Mouse (Mus musculus) cerebellum, adult 2 months (tissue): ENCODE data around the gene Fndc8.

Experiments used
- CTCF ChIP-seq: fragments of 200-500 bp; IDR thresholded peaks from 2 replicates; pipeline ENCODE4 v1.5.1; 2011; ENCODE audit warnings: low read depth, mild to moderate bottlenecking, control low read depth, low read length, moderate library complexity, borderline replicate concordance; ENCODE audit not compliant: insufficient read depth
- POLR2A ChIP-seq: fragments of 200-500 bp; IDR thresholded peaks from 2 replicates; pipeline ENCODE4 v1.6.1; 2011; ENCODE audit warnings: low read length, control low read depth, borderline replicate concordance; ENCODE audit not compliant: insufficient read depth

DNA sequence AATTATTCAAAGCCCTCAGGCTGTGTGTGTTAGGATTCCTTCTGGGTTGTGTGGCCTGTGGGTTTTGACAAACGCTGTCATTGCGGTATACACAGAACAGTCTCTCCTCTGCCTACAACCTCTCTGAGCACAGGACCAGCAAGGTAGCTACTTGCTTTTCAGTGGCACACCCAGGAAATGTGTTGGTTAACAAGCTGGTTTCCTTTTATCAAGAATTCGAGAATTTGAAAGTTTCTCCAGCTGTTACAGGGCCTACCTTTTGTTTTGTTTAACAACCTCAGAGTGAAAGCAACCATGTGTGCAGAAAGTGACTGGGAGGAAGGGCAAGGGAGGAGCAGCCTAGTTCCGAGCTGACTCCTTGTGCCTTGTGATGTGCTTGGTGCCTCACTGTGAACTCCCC is 55.5 kb downstream of the Fndc8 start:
- no peak for TF ChIP-seq POLR2A
- no peak for TF ChIP-seq CTCF
